ENCODE assay signal across 11 mouse cellular contexts in genomic region chr7:75643986-75644385, GRCm38 (mm10).
DNase-seq lines count a peak whose midpoint lies in the region; ATAC-seq and TF ChIP-seq lines count a peak whose summit lies in the region.
"Had no signal": no experiment of that assay in that cellular context is flagged by ENCODE, and none has a peak within 500 bp of the region (broad histone marks: within the 10 kb centered on the region; RNA-seq: fewer than 3 reads in every experiment).

No protein-coding gene starts in this region.

- no peak for TF ChIP-seq POLR2A in myocyte (IDR thresholded peaks at IDR 0.05; ENCODE audit: insufficient read length, low read depth)

- H3K79me2 ChIP-seq in myocyte (ENCODE audit: control insufficient read depth, insufficient read depth): peaks cover 58% of the 10 kb centered on the region

- no peak for TF ChIP-seq CTCF in layer of hippocampus, adult 2 months (conservative IDR thresholded peaks at IDR 0.05)

- peak overlapping the region; percentile 20 for H3K4me3 ChIP-seq in layer of hippocampus, adult 2 months
- H3K4me3 ChIP-seq in embryonic facial prominence, embryonic 10.5 days: peak overlapping the region; percentile 47; the same call in 1 of the 2 replicates
- peak overlapping the region; percentile 26 for H3K4me3 ChIP-seq in myocyte
- no peak overlapping the region for H3K4me3 ChIP-seq in liver, embryonic 12.5 days
- H3K4me3 ChIP-seq: erythroblast, embryonic 14.5 days had no signal

- no peaks in the 10 kb centered on the region for H3K27me3 ChIP-seq in embryonic facial prominence, embryonic 10.5 days (replicated peaks; ENCODE audit: low read depth, poor library complexity, severe bottlenecking)
- no peaks in the 10 kb centered on the region for H3K27me3 ChIP-seq in myocyte (ENCODE audit: control insufficient read depth, insufficient read depth, insufficient read length)
- no peaks in the 10 kb centered on the region for H3K27me3 ChIP-seq in liver, embryonic 12.5 days (replicated peaks)

- peak overlapping the region; percentile 40; the same call in 1 of the 2 replicates for H3K27ac ChIP-seq in layer of hippocampus, adult 2 months
- H3K27ac ChIP-seq in embryonic facial prominence, embryonic 10.5 days (replicated peaks): peak overlapping the region; percentile 75
- H3K27ac ChIP-seq in liver, embryonic 12.5 days: no peak overlapping the region
- H3K27ac ChIP-seq: liver, embryonic 14.5 days had no signal

- H3K9me3 ChIP-seq in embryonic facial prominence, embryonic 10.5 days: no peaks in the 10 kb centered on the region
- H3K9me3 ChIP-seq in liver, embryonic 12.5 days (replicated peaks): no peaks in the 10 kb centered on the region

- ATAC-seq in liver, embryonic 12.5 days: no peak

- DNase-seq in layer of hippocampus, adult 2 months (ENCODE audit: low spot score in 2 of 2): no peak
- DNase-seq in layer of hippocampus, postnatal 14 days (ENCODE audit: low spot score in 2 of 2): no peak
- DNase-seq in embryonic facial prominence, embryonic 10.5 days (ENCODE audit: low spot score): no peak
- DNase-seq in induced T-regulatory cell, adult 2 months (ENCODE audit: low read depth): peak; percentile 65
- DNase-seq in cerebellum, postnatal 36 days: no peak
- no peak for DNase-seq in frontal cortex, postnatal 14 days (ENCODE audit: low spot score in 2 of 2)
- DNase-seq: thymus, adult 18-20 months had no signal

- H3K4me2 ChIP-seq in myocyte (ENCODE audit: low read depth): peak overlapping the region; percentile 57
- H3K4me2 ChIP-seq in liver, embryonic 12.5 days: no peak overlapping the region

- WGBS in embryonic facial prominence, embryonic 10.5 days: 54% methylated on average over 4 of the region's 4 CpGs
- 72% methylated on average over 4 of the region's 4 CpGs for WGBS in liver, embryonic 12.5 days (ENCODE audit: insufficient replicate concordance)

- H3K4me1 ChIP-seq in embryonic facial prominence, embryonic 10.5 days: peaks cover 59% of the 10 kb centered on the region
- peaks cover 64% of the 10 kb centered on the region for H3K4me1 ChIP-seq in liver, embryonic 12.5 days

- H3ac ChIP-seq in myocyte (ENCODE audit: control insufficient read depth, insufficient read length): no peak overlapping the region

- H3K36me3 ChIP-seq in embryonic facial prominence, embryonic 10.5 days (replicated peaks): no peaks in the 10 kb centered on the region
- H3K36me3 ChIP-seq in myocyte (ENCODE audit: control insufficient read depth, insufficient read depth): peaks cover 5% of the 10 kb centered on the region
- peaks cover 5% of the 10 kb centered on the region; the same call in 1 of the 2 replicates for H3K36me3 ChIP-seq in liver, embryonic 12.5 days

- H3K9ac ChIP-seq in liver, embryonic 12.5 days: no peak overlapping the region
- H3K9ac ChIP-seq: liver, embryonic 14.5 days had no signal

TF ChIP-seq in myocyte, 11 proteins besides CTCF, POLR2A, EP300 and RAD21:
- no peak for TF ChIP-seq MAX (IDR thresholded peaks at IDR 0.05; ENCODE audit: low read depth)
- TF ChIP-seq CEBPB (IDR thresholded peaks at IDR 0.05; ENCODE audit: insufficient read depth, poor library complexity, severe bottlenecking): no peak
- no peak for TF ChIP-seq E2F4 (IDR thresholded peaks at IDR 0.05; ENCODE audit: insufficient read depth)
- TF ChIP-seq MYOD1 (IDR thresholded peaks at IDR 0.05; ENCODE audit: control insufficient read depth in 1 of 3, insufficient read length in 2 of 3, low read depth in 2 of 3): no peak
- no peak for TF ChIP-seq USF1 (IDR thresholded peaks at IDR 0.05; ENCODE audit: low read depth)
- no peak for TF ChIP-seq POLR2AphosphoS2 (IDR thresholded peaks at IDR 0.05; ENCODE audit: insufficient read length, low read depth)
- TF ChIP-seq REST (IDR thresholded peaks at IDR 0.05; ENCODE audit: insufficient read depth, insufficient read length): no peak
- no peak for TF ChIP-seq TCF12 (IDR thresholded peaks at IDR 0.05; ENCODE audit: insufficient read depth, poor library complexity, severe bottlenecking)
- no peak for TF ChIP-seq TCF3 (IDR thresholded peaks at IDR 0.05; ENCODE audit: insufficient read length, low read depth)
- TF ChIP-seq SRF (IDR thresholded peaks at IDR 0.05; ENCODE audit: control insufficient read depth, insufficient read length, low read depth): no peak
- TF ChIP-seq MYOG (IDR thresholded peaks at IDR 0.05; ENCODE audit: control insufficient read depth in 1 of 3, insufficient read depth in 1 of 3, insufficient read length in 2 of 3, low read depth in 2 of 3): no peak
TF ChIP-seq in myocyte: peak in this region for 0.
